8 mouse cellular contexts compared by ENCODE assay signal in the genomic region with DNA sequence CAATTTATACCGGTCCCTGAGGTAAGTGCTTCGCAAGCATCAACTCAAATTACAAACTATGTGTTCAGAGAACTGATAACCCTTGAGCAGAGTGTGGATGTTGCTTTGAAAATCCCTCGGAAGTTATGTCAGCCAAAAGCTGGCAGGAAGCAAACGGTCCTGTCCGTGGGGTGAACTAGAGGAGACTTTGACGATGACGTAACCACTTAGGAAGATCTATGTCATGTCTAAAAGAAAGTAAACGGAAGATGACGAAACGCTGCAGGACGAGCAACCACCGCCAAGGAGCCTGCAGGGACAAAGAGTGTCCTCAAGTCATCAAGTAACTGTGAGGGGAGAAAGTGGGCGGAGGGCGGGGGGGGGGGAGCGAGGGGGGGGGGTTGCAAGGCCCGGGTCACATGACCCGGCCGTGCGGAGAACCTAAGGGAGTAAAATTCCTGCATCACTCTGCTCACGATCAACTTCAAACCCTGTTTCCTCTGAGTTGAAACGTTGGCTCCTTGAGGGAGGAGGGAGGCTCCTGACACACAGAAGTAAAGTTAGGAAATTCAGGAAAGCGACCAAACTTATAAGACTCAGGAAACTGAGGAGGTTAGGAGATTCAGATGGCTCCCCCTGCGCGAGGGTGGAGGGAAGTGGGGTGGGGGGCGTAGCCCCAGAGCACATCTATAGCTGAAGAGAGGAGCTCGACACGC. TPM values are rescaled to one million over a fixed set of nuclear protein-coding genes. Genes with fewer than 3 reads are reported as not detected.
DNase-seq lines count a peak whose midpoint lies in the region; ATAC-seq and TF ChIP-seq lines count a peak whose summit lies in the region.

No protein-coding gene starts in this region.

- H3K36me3 ChIP-seq in forebrain, embryonic 11.5 days (ENCODE audit: control insufficient read depth, insufficient read depth, low read length) = no peaks in the 10 kb centered on the region
- no peaks in the 10 kb centered on the region for H3K36me3 ChIP-seq in hindbrain, postnatal 0 days (ENCODE audit: insufficient read depth, low read length)
- no peaks in the 10 kb centered on the region for H3K36me3 ChIP-seq in liver, embryonic 15.5 days (replicated peaks)

- no peak overlapping the region for H3K27ac ChIP-seq in forebrain, embryonic 11.5 days (ENCODE audit: low read depth, low read length)
- H3K27ac ChIP-seq in hindbrain, postnatal 0 days = no peak overlapping the region
- H3K27ac ChIP-seq in liver, embryonic 15.5 days (replicated peaks) = no peak overlapping the region

- H3K9me3 ChIP-seq in forebrain, embryonic 11.5 days (ENCODE audit: control insufficient read depth, low read length) = no peaks in the 10 kb centered on the region
- no peaks in the 10 kb centered on the region for H3K9me3 ChIP-seq in hindbrain, postnatal 0 days (ENCODE audit: low read length)
- no peaks in the 10 kb centered on the region for H3K9me3 ChIP-seq in liver, embryonic 15.5 days (replicated peaks)

- peak overlapping the region; percentile 55 for H3K4me2 ChIP-seq in forebrain, embryonic 11.5 days (ENCODE audit: low read depth, low read length, severe bottlenecking)
- H3K4me2 ChIP-seq in hindbrain, postnatal 0 days (ENCODE audit: low read depth, low read length) = peak overlapping the region; percentile 67
- H3K4me2 ChIP-seq in liver, embryonic 15.5 days = peak overlapping the region; percentile 68

- peak; percentile 86 for DNase-seq in CD4-positive, CD25-positive, alpha-beta regulatory T cell, adult 2 months (ENCODE audit: low read depth, low spot score)
- peak; percentile 54 for DNase-seq in R1 (ENCODE audit: low read depth, low spot score)
- DNase-seq in forebrain, embryonic 11.5 days (ENCODE audit: low spot score) = peak; percentile 62
- DNase-seq in hindbrain, postnatal 0 days (ENCODE audit: low spot score) = peak; percentile 54
- DNase-seq in neural tube, embryonic 10.5 days (ENCODE audit: extremely low spot score, low spot score) = peak; percentile 63
- no peak for DNase-seq in layer of hippocampus, postnatal 14 days (ENCODE audit: low spot score in 2 of 2)
- no peak for DNase-seq in left cerebral cortex, adult 9 months (ENCODE audit: low spot score in 2 of 2)

- peak overlapping the region; percentile 33 for H3K4me3 ChIP-seq in forebrain, embryonic 11.5 days (ENCODE audit: low read depth, low read length)
- peak overlapping the region; percentile 31 for H3K4me3 ChIP-seq in hindbrain, postnatal 0 days (ENCODE audit: low read length)
- H3K4me3 ChIP-seq in liver, embryonic 15.5 days (replicated peaks) = peak overlapping the region; percentile 52

- 4% methylated on average over 24 of the region's 27 CpGs for WGBS in forebrain, embryonic 11.5 days
- 2% methylated on average over 24 of the region's 27 CpGs for WGBS in hindbrain, postnatal 0 days
- WGBS in liver, embryonic 15.5 days (ENCODE audit: insufficient replicate concordance) = 1% methylated on average over 27 of the region's 27 CpGs

- peak; percentile 80 for ATAC-seq in forebrain, embryonic 11.5 days (replicated peaks; ENCODE audit: low FRiP score)
- peak; percentile 78 for ATAC-seq in hindbrain, postnatal 0 days
- ATAC-seq in liver, embryonic 15.5 days (ENCODE audit: insufficient read depth) = peak; percentile 51

- peak overlapping the region; percentile 35 for H3K9ac ChIP-seq in forebrain, embryonic 11.5 days (ENCODE audit: low read length)
- H3K9ac ChIP-seq in hindbrain, postnatal 0 days (replicated peaks; ENCODE audit: low read length) = no peak overlapping the region
- H3K9ac ChIP-seq in liver, embryonic 15.5 days = peak overlapping the region; percentile 31; the same call in 1 of the 2 replicates

- no peak for TF ChIP-seq CTCF in hindbrain, postnatal 0 days (IDR thresholded peaks at IDR 0.05; ENCODE audit: low read depth)

- H3K4me1 ChIP-seq in forebrain, embryonic 11.5 days (replicated peaks; ENCODE audit: control insufficient read depth, insufficient read depth, low read length) = no peaks in the 10 kb centered on the region
- no peaks in the 10 kb centered on the region for H3K4me1 ChIP-seq in hindbrain, postnatal 0 days (ENCODE audit: insufficient read depth, low read length)
- H3K4me1 ChIP-seq in liver, embryonic 15.5 days (replicated peaks) = peaks cover 15% of the 10 kb centered on the region

- H3K27me3 ChIP-seq in forebrain, embryonic 11.5 days (ENCODE audit: control insufficient read depth, insufficient read depth, low read length) = no peaks in the 10 kb centered on the region
- H3K27me3 ChIP-seq in hindbrain, postnatal 0 days (ENCODE audit: insufficient read depth, low read length) = no peaks in the 10 kb centered on the region
- H3K27me3 ChIP-seq in liver, embryonic 15.5 days = no peaks in the 10 kb centered on the region

RNA-seq across cellular contexts. Expression of a gene that starts 13.5 kb away (rescaled TPM):
- 275 and 282 TPM in 2 replicates for polyA plus RNA-seq in forebrain, embryonic 11.5 days (2014; fragmentation: Nextera tagmentation; extraction: Ambion mirVana)
- 100.0 and 127 TPM in 2 replicates for total RNA-seq in hindbrain, postnatal 0 days (2014; rRNA removed)
- polyA plus RNA-seq in hindbrain, postnatal 0 days (2015; fragmentation: Nextera tagmentation; extraction: Ambion mirVana) = 82.0 and 83.2 TPM in 2 replicates
- polyA plus RNA-seq in liver, embryonic 15.5 days (2015; fragmentation: Nextera tagmentation; extraction: Ambion mirVana) = 50.2 and 51.3 TPM in 2 replicates
- total RNA-seq in layer of hippocampus, postnatal 14 days (2021) = 100 to 1,000 TPM; 107 to 114 TPM

Comparison
In these comparisons a context has a peak if more than half of its experiments do, and no peak if none do; other contexts are left out.
1. DNase-seq: peak in CD4-positive, CD25-positive, alpha-beta regulatory T cell, adult 2 months (single experiment), R1 (single experiment), forebrain, embryonic 11.5 days (single experiment), hindbrain, postnatal 0 days (single experiment) and neural tube, embryonic 10.5 days (single experiment); none in layer of hippocampus, postnatal 14 days (0 of 2) and left cerebral cortex, adult 9 months (0 of 2).
2. Peak in every context shown above with its lines, with median percentiles within 50 percentile points of each other: ATAC-seq, H3K4me2 ChIP-seq and H3K4me3 ChIP-seq.